Mouse (Mus musculus): ENCODE data around the gene Slc6a9.

Slc6a9 gene

DNA sequence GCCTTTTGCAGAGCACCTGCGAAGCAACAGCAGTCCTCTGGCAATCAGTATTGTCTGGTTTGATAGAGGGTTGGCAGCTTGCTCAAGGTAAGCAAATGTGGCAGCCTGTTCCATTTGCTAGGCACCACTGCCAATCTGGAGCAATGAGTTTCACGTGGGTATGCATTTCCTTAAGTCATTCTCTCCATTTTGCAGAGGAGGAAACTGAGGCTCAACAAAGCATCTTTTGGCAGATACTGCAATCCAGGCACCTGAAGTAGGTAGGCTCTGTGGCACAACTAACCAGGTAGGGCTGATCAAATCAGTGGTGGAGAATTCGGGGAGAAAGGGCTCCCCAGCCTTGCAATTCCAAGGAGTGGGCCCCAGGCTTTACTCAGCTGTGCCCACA lies at the start of gene Slc6a9:
Gene Slc6a9 (plus strand): TSS at position 50 of the 388 bp plus-strand sequence.
- no peak for DNase-seq (ENCODE audit: low spot score in 2 of 2)

DNA sequence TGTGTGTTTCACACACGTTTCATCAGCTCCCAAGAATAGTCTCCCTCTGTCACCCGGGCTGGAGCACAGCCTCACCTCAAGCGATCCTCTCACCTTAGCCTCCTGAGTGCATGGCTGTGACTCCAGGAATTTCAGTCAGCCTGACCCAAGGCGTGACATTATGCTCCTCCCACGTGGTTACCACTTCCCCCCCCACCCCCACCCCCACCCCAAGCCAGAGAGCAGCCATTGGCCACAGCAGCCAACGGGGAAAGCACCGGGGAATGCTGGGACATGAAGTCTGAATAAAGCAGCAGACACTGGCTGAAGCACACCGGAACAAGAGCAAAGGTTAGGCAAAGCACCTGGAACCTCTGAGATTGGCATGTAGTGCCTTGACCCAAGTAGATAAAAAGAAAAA lies 47.3 kb upstream of the Slc6a9 start:
- no peak for DNase-seq (ENCODE audit: low spot score in 2 of 2)

DNA sequence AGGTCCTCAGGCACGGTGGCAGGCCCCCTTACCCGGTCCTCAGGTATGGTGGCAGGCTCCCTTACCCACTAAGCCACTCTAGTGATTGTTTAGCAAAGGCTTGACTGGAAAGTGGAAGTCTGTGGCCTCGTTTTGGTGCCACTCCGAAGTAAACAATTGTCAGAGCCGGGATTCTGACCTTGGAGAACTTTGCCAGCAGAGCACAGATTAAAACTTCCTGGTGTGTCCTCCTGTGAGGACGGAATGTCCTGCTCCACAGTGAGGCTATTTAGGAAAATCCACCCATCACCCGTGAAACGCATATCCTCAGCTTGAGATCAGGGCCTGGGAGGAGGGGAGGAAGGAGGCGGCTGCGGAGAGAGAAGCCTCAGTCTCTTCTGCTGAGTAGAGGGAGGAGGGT lies 46.0 kb upstream of the Slc6a9 start:
- DNase-seq (ENCODE audit: low spot score in 2 of 2) = peak in 1 of 2 experiments; percentile 19

DNA sequence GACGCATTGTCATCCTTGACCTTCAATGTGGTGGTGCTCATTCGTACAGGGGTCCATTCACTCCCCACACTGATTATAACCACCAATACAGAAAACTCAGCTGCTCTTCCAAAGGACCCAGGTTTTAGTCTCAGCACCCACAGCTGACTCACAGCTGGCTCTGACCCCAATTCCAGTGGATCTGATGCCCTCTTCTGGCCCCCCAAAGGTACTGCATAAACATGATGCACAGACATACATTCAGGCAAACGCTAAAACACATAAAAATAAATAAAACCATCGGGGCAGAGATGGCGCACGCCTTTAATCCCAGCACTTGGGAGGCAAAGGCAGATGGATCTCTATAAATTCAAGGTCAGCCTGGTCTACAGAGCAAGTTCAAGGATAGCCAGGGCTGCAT lies 34.4 kb upstream of the Slc6a9 start:
- no peak for DNase-seq (ENCODE audit: low spot score in 2 of 2)

DNA sequence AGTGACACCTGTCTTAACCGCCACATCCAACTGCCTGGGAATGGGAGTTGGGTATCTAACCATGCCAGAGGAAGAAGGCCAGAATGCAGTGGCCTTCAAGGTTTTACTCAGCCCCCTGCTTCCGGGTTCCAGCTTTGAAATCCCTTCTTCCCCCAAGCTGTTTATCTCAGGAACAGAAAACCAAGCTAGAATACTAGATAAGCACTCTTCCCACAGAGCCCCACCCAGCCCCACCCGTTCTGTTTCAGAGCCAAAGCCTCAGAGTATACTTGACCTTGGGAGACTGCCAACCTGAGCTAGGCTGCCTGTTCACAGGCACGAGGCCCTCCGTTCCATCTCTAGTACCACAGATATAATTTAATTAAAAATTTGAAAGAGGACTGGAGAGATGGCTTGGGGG lies 27.3 kb upstream of the Slc6a9 start:
- DNase-seq (ENCODE audit: low spot score in 2 of 2) = no peak

DNA sequence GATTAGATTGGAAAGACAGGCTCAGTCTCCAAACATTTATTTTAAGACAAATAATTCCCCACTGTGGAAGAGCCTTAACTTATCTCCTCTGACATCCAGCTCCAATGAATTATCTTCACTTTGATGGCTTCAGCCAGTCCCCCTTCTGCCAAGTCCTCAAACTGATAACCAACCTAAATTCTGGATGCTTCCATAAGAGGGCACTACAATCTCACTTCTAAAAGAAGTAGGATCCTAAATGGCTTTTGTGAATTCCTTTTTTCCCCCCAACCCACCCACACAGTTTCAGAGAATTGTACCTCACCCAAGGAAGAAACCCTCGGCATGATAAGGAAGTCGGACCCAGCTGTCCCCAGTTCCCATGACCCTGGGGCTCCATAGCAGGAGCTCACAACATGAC lies 23.4 kb upstream of the Slc6a9 start:
- no peak for DNase-seq (ENCODE audit: low spot score in 2 of 2)

DNA sequence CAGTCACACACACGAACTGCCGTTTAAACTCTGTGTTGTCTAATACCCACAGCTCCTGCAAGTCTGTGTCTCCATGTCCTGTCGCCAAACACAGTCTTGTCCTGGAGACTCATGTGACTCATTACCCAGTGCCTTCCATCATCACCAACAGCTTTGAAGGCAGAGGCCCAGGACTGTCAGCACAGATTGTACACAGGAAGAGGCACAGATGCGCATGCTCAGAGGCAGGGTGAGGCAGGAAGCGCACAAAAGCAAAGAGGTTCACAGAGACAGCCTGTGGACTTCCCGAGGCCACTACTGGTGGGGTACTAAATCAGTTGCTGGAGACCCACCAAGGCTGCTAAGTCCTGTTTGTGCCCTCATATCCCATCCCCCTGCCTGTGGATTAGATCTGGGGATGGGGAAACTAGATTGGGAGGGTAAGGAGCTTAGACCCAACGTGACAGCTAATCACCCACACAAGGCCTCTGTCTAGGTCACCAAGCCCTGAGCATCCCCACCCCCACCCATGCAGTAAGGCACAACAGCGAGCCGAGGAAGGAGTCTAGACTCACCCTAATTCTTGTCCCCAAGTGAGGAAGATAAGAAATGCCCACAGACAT lies 20.6 kb upstream of the Slc6a9 start:
- no peak for DNase-seq (ENCODE audit: low spot score in 2 of 2)

DNA sequence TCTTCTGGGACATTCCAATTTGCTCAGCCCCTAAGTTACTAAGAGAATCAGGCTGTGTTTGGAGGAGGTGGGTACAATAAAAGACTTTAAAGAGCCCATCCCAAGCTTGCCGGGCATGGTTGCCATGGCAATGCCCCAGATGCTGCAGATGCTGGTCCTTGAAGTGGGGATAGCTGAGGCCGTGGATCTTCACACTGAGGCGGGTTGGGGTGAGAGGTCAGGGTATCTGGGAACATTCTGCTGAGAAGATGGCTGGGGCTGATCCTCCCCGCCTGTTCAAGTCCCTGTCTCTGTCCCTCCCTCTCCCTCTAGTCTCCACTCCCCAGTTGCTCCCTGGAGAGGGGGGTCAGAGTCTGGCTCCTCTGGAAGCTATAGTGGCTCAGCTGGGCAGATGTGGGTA lies 20.0 kb upstream of the Slc6a9 start:
- no peak for DNase-seq (ENCODE audit: low spot score in 2 of 2)

DNA sequence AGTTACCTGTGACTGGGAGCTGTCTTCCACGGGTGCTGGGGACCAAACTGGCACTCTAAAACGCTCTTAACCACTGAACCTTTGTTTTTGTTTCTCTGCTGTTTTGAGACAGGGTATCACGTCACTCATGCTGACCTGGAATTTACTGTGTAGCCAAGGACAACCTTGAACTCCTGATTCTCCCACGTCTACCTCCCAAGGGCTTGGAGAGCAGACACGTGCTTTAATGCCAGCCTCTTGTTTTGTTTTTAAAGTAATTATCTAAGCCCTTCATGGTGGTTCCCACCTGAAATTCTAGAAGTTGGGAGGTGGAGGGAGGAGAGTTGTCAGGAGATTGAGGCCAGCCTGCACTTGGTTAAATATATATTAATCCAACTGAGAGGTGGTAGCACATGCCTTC lies 17.5 kb upstream of the Slc6a9 start:
- DNase-seq (ENCODE audit: low spot score in 2 of 2) = no peak

DNA sequence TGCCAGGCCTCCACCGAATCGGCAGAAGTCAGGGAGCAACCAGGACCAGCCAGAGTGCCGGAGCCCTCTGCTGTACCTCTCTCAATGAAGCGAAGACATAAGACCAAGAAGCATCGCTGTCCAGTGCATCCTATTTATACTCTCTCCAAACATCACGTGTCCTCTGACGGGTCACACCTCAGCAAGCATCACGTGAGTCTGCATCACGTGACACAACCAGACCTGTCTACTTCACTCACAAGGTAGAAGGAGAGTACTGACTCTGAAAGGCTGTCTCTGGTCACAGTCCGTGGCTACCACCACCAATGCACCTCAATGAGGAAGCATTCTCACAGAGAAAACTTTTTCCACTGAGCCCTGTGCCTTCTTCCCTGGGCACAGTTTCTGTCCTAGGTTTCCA lies 16.3 kb upstream of the Slc6a9 start:
- DNase-seq (ENCODE audit: low spot score in 2 of 2) = no peak

DNA sequence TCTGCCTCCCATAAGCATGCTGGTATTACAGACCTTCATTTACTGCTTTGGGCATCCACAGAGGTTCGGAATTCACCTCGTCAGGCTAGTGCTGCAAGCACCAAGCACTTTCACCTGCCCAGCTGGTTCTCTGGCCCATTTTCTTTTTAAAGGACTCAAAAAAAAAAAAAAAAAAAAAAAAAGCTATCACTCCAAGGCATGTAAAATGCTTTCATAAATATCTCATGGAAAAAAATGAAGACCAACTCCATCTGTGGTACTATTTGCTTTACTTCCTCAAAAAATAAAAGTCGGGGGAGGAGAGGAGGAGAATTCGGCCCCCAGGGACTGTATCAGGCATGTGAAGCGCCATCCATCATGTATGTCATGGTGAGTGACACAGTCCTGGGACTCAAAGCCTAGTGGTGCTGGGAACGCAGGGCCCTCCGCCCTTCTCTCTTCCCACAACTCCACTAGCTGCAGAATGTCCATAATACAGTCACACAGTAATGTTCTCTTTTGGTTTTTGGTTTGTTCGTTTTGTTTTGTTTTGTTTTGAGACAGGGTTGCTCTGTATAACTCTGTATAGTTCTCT lies 5.6 kb upstream of the Slc6a9 start:
- DNase-seq (ENCODE audit: low spot score in 2 of 2) = no peak

DNA sequence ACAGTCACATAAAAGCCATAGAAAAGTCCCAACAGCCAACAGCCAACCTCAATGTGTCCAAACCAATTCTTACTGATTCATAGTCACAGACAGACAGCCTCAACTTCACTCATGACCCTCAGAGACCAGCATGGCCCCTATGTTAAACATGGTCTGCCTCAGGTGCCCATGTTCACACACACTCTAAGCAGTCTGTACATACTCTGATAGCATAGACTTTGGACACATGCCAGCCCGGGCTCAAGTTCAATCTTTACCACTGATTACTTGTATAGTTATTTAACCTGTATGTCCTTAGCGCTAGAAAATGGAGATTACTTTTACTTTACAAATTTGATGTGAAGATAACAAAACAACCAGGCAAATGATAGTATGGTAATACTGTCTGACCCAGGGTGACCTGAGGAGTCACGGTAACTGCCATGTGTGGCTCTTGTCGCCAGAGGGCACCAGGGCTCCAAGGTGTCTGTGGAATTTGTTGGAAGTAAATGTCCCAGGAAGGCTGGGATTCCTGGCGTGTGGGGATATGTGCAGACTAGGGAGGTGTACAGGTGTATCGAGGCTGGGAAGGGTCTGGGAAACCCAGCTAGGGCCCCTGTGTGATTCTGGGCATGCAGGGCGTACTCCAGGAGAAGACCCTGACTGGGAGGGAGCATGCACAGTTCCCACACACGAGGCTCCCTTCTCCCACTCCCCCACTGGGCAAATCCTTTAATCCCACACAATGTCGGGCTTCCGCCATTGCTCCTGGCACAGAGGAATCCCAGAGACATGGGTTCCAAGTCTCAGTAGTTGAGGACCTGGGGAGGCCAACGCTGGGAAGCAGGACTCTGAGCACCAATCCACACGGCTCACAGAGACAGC lies 4.8 kb upstream of the Slc6a9 start:
- peak in 1 of 2 experiments; percentile 34 for DNase-seq (ENCODE audit: low spot score in 2 of 2)

DNA sequence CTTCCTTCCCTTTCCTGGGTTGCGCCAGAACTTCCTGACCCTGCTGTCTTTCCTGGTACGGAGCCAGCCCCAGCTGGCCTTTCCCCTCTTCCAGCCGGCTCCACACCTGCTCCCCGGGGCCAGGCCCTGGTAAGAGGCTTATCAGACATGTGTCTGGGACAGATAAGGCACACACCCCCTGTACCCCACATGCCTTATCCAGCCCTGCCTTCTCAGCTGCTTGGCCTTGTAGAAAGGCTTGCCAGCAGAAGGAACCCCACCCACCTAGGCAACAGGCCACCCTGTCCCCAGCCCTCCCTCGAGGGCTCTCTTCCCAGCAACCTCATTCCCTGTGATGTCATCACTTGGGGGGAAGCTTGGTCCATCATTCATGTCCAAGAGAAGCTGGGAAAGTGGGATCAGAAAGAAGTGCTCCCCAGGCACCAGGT lies 4.2 kb upstream of the Slc6a9 start:
- peak in 1 of 2 experiments; percentile 62 for DNase-seq (ENCODE audit: low spot score in 2 of 2)

DNA sequence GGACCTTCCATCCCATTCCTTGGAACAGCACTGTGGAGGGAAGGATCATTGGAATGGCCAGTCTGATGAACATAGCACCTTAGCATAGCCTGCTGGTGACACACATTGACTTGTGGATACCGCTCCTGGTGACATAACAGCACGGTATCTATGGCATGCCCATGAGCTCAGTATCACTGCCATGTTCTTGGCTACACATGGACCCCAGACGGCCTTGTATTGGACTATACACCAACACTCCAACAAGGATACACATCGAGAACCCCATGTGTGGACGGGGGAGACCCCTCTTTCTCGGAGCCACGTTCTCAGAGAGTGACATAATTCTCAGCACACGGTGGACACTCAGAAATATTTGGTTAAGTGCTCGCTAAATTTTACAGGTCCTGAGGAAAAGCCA lies 3.5 kb upstream of the Slc6a9 start:
- DNase-seq (ENCODE audit: low spot score in 2 of 2) = no peak

DNA sequence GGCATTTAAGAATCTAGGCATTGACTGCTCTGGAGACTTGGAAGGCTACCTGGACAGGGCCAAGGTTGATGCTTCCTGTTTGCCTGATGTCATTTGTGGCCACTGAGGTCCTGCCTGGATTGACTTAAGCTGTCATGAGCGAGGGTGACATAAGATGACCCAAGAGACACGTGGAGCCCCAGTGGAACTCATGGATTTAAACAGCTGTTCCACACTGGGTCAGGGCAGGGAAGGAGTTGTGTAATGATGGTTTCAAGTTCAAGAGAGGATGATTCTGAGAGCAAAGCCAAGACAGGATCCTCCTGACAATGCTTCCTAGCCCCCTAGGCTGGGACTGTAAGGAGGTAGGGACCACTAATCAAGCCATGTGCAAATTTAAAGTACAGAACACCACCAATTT lies 2.8 kb upstream of the Slc6a9 start:
- DNase-seq (ENCODE audit: low spot score in 2 of 2) = no peak

DNA sequence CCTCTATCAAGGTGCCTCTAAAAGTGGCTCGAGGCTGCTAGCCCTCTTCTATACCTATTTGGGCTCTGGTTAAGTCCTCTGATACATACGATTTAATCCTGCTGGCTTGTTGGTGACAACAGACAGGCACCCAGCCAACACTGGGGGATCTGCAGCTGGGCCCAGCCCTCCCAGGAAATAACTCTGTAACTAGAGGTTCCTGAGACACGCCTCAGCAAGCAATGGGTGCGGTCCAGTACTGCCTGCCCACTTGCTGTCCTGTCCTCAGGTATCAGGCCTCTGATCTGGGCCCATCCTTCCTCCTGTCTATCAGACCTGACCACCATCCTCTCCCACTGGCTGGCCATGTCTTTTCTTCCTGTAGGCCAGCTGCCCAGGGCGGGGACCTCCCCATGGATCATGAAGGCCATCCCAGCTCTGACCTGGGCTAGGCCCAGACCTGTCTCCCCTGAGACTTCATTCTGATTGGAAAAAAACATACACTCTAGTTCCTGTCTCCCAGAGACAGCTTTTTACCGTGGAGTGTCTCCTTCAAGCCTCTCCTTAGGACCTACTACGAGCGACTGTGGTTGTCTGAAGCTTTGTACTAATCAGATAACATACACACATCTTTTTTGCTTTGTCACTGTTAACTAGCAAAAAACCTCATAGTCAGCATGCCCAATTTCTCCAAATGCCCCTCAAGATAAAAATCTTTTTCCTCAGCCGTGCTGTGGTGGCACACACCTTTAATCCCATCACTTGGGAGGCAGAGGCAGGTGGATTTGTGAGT lies 2.2 kb upstream of the Slc6a9 start:
- peak in 1 of 2 experiments; percentile 29 for DNase-seq (ENCODE audit: low spot score in 2 of 2)

DNA sequence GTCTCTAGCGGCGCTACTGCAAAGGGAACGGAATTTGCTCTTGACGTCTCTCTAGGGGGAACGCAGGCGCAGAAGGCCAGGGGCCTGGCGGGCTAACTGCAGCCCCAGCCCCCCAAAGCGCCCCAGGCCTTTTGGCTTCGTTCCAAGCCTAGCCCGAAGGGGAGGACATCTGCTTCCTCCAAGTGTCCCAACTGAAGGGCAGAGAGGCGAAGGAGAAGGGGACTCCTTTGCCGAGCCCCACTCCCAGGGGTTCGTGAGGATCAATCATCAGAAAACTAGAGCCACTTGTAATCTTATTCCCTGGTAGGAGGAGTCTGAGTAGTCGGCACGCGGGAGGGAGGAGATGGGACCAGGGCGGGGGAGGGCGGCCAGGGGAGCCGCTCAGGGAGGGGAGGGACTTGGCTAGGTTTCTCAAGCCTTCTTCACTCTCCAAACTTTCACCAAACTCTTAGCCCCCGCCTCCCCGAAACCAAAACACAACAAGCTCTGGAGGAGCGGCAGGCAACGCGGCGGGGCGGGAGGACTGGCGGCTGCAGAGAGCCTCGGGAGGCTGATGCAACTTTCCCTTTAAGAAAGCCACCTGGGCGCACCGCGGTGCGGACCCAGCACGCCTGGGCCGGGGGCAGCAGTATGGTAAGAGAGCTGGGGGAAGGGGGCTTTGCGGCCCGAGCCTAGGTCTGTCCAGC lies 682 bp downstream of the Slc6a9 start:
- peak; percentile 69 to 78 for DNase-seq (ENCODE audit: low spot score in 2 of 2)

DNA sequence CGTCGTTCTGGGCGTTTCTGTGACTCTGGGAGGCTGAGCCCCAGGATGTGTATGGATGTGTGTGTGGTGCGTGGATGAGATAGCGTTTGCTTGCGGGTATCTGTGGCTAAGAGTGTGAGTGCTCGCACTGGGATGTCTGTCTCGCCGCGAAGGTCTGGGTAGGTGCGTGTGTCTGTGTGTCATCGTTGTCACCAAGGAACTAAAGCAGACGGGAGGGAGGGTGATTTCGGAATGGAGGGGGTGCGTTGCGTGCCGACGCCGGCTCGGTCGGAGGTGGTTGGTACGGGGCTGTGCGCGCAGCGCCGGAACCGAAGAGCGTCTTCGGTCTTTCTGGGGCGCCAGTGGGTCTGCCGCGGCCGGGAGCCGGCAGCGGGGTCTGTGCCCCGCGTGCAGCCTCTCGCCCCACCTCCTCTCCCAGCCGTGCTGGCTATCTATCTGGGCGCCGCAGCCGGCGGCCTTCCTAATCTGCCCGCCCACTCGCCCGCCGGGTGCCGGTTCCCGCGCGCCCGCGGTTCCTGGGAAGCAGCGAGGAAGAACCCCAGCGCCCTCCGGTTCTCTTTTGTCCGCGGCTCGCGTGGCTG lies 1.3 kb downstream of the Slc6a9 start:
- peak in 1 of 2 experiments; percentile 34 for DNase-seq (ENCODE audit: low spot score in 2 of 2)

DNA sequence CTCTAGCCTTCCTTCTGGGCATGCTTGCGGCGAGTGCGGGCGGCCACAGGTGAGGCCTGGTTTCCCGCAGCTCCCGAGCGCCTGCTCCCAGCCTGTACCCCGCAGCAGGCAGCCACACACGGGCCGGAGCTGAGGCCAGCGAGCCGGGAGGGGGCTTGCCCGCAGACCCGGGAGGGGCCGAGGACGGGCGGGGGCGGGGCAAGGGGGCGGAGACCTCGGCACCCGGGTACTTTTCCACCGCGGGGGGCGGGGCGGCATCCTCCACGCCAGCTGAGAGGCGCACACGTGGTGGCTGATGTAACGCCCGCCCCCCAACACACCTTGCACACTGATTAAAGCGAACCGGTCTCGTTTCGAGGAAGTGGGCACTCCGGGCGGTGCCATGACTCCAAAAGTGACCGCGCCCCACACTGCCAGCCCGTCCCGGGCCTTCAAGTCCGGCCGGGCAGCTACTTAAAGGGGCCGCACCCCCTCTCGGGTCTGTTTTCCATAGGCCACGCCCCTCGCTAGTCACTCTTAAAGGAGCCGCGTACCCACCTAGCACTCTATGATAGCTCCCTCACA lies 2.0 kb downstream of the Slc6a9 start:
- peak; percentile 85 to 89 for DNase-seq (ENCODE audit: low spot score in 2 of 2)

DNA sequence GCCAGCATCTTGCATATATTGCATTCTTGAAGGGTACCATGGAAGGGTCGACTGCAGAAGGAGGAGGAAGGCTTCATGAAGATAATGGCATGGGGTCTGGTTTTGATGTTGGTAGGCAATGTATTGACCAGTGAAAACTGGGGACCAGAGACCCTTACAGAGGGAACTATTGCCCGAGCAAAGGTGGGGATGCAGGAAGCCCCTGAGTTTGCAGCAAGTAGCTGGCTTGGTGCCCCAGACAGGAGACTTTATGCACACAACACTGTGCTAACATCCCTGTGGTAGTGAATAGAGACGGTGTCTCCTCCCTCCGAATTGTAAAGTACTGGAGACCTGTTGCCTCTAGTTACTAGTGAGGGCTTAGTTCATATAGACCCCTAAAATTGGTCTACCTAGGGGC lies 3.0 kb downstream of the Slc6a9 start:
- no peak for DNase-seq (ENCODE audit: low spot score in 2 of 2)

DNA sequence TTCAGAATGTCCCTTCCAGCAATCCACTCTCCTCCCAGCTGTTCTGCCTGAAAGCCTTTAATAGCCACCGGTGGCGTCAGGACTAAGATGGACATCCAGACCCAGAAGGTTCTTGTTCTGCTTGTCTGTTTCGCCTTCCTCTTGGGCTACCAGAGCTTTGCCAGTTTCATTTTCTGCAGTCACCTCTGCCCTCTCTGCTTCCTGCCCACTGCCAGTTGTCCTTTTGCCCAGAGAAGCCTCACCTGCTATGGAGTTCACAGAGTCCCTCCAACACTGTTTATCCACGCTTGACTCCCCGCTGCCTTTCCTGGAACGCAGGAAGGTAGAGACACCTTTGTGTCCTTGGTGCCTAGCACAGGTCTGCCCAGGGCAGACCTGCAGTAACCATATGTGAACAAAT lies 5.1 kb downstream of the Slc6a9 start:
- DNase-seq (ENCODE audit: low spot score in 2 of 2) = no peak
